Mouse (Mus musculus) bone marrow macrophage, adult 2 months (primary cell): ENCODE measurements around the gene Ptk6.

Experiments
- CTCF ChIP-seq: IDR thresholded peaks from 2 replicates; pipeline ENCODE4 v1.5.1; 2012; ENCODE audit warnings: low read depth, mild to moderate bottlenecking, low read length, moderate library complexity
- POLR2A ChIP-seq: IDR thresholded peaks from 2 replicates; pipeline ENCODE4 v1.6.1; 2012; ENCODE audit warnings: mild to moderate bottlenecking, low read depth, low read length, borderline replicate concordance

GRCm38 (mm10) chr2:181187121-181188000 is 15.2 kb downstream of the Ptk6 start, which contains the start of gene Ppdpf:
- no peak for TF ChIP-seq POLR2A
- TF ChIP-seq CTCF: no peak
